Mouse (Mus musculus) liver, embryonic 15.5 days (tissue): ENCODE data around the gene Scgb1b3. TPM values are rescaled to one million over a fixed set of nuclear protein-coding genes. Genes with fewer than 3 reads are reported as not detected.

Experiments used
- ATAC-seq: fragments of 200-750 bp; cut with Nextera tagmentation; 2 replicates; pipeline ENCODE4 v1.8.0; 2017; ENCODE audit warnings: moderate number of reproducible peaks, mild to moderate bottlenecking, moderate library complexity; ENCODE audit not compliant: insufficient read depth
- H3K27ac ChIP-seq: fragments of 300-500 bp; sonication (generic); replicated peaks from 2 replicates; pipeline ENCODE4 v1.5.1; 2015; ENCODE audit warnings: mild to moderate bottlenecking, inconsistent platforms
- H3K27me3 ChIP-seq: fragments of 300-500 bp; sonication (generic); 2 replicates; pipeline ENCODE4 v1.6.1; 2015; ENCODE audit warnings: mild to moderate bottlenecking, inconsistent platforms
- H3K36me3 ChIP-seq: fragments of 300-500 bp; sonication (generic); replicated peaks from 2 replicates; pipeline ENCODE4 v1.6.1; 2015; ENCODE audit warnings: moderate library complexity, mild to moderate bottlenecking, inconsistent platforms
- H3K4me1 ChIP-seq: fragments of 300-500 bp; sonication (generic); replicated peaks from 2 replicates; pipeline ENCODE4 v1.6.1; 2015; ENCODE audit warnings: inconsistent platforms
- H3K4me2 ChIP-seq: fragments of 300-500 bp; sonication (generic); 2 replicates; pipeline ENCODE4 v1.6.1; 2015; ENCODE audit warnings: moderate library complexity, mild to moderate bottlenecking, inconsistent platforms
- H3K4me3 ChIP-seq: fragments of 300-500 bp; sonication (generic); replicated peaks from 2 replicates; pipeline ENCODE4 v1.5.1; 2015; ENCODE audit warnings: mild to moderate bottlenecking, inconsistent platforms
- H3K9ac ChIP-seq: fragments of 300-500 bp; sonication (generic); 2 replicates; pipeline ENCODE4 v1.6.1; 2015; ENCODE audit warnings: moderate library complexity, mild to moderate bottlenecking, inconsistent platforms
- H3K9me3 ChIP-seq: fragments of 300-500 bp; sonication (generic); replicated peaks from 2 replicates; pipeline ENCODE4 v1.6.1; 2016; ENCODE audit warnings: inconsistent platforms
- WGBS: fragments of 180-500 bp; shearing (Covaris S2); methylation state at CpG from one replicate; pipeline ENCODE4 v1.1.7; 2015; ENCODE audit warnings: mixed read lengths; ENCODE audit not compliant: insufficient replicate concordance; 5-methylcytosine and 5-hydroxymethylcytosine counted together
- polyA plus RNA-seq: library from polyadenylated mRNA; unstranded; fragments of >200 nt; fragmentation: Nextera tagmentation; extraction: Ambion mirVana; gene quantifications from 2 replicates; pipeline ENCODE4 v1.2.1, GENCODE M21; 2015

Scgb1b3 gene
- polyA plus RNA-seq: not detected in 2 replicates

GRCm38 (mm10) chr7:31375292-31375691 lies at the start of gene Scgb1b3:
TSS of gene Scgb1b3 (plus strand) at chr7:31375592.
- 46% methylated on average over 3 of the region's 3 CpGs for WGBS
- no peaks in the 10 kb centered on the region for H3K36me3 ChIP-seq
- no peak within 1 kb of the TSS for H3K4me3 ChIP-seq
- no peaks in the 10 kb centered on the region for H3K4me1 ChIP-seq
- H3K9me3 ChIP-seq: peaks cover 8% of the 10 kb centered on the region; the same call in 1 of the 2 replicates
- no peak for ATAC-seq
- no peak within 1 kb of the TSS for H3K27ac ChIP-seq
- H3K4me2 ChIP-seq: no peak within 1 kb of the TSS
- H3K27me3 ChIP-seq: no peaks in the 10 kb centered on the region
- no peak within 1 kb of the TSS for H3K9ac ChIP-seq

GRCm38 (mm10) chr7:31362022-31362560 lies 13.3 kb upstream of the Scgb1b3 start, which contains the start of gene Scgb2b3:
TSS of gene Scgb2b3 (minus strand) at chr7:31362072.
- no peaks in the 10 kb centered on the region for H3K9me3 ChIP-seq
- ATAC-seq: no peak
- H3K36me3 ChIP-seq: no peaks in the 10 kb centered on the region
- H3K4me3 ChIP-seq: no peak within 1 kb of the TSS
- H3K4me2 ChIP-seq: no peak within 1 kb of the TSS
- H3K9ac ChIP-seq: no peak within 1 kb of the TSS
- no peak within 1 kb of the TSS for H3K27ac ChIP-seq
- no peaks in the 10 kb centered on the region for H3K27me3 ChIP-seq
- no peaks in the 10 kb centered on the region for H3K4me1 ChIP-seq
- 40% methylated on average over 4 of the region's 4 CpGs for WGBS

Other genes with a start within 250 kb of the Scgb1b3 start
- 1.0 and 1.2 TPM in 2 replicates for gene Scn1b, start 248.6 kb upstream of the Scgb1b3 start, polyA plus RNA-seq
- 11.9 and 14.3 TPM in 2 replicates for gene Gramd1a, start 219.7 kb upstream of the Scgb1b3 start, polyA plus RNA-seq
- not detected in 2 replicates for gene Scgb2b2, start 85.1 kb upstream of the Scgb1b3 start, polyA plus RNA-seq
- not detected in 2 replicates for gene Scgb1b2, start 83.8 kb upstream of the Scgb1b3 start, polyA plus RNA-seq
- gene Scgb2b3, start 13.5 kb upstream of the Scgb1b3 start, polyA plus RNA-seq: not detected in 2 replicates